Mouse (Mus musculus): ENCODE data around the gene Zfyve21. TPM values are rescaled to one million over a fixed set of nuclear protein-coding genes. Genes with fewer than 3 reads are reported as not detected.

Gene Zfyve21
- polyA plus RNA-seq, 1 experiment from 2014 or later, result 42.9 TPM

DNA sequence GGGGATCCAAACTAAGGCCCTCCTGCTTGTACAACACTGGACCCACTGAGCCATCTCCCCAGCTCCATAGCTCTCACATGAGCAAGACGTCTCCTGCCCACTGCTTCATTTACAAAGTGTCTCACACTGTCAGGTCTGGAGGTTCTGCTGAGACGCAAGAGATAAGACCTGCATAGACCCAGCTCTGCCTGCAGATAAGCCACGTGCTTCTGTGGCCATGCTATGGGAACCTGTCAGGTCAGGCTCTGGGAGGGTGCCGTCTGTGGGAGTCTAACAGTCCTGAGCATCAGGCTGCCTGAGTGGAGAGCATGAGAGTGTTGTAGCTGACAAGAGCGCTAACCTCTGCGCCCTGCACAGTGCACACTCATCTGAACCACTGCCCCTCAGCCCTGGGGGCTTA, 27.0 kb upstream of the Zfyve21 start:
- Histone ChIP-seq H3K4me1 (replicated peaks) (peaks cover 7% of the 10 kb centered on the region; the same call in 1 of the 2 replicates), H3K4me3 (no peak overlapping the region), H3K4me2 (no peak overlapping the region), H3K27me3 (no peaks in the 10 kb centered on the region), H3K9me3 (no peaks in the 10 kb centered on the region), H3K9ac (no peak overlapping the region), H3K36me3 (peaks cover 99% of the 10 kb centered on the region), H3K27ac (no peak overlapping the region)
- WGBS, result 94% methylated on average over 6 of the region's 6 CpGs
- no peak for ATAC-seq (ENCODE audit: low FRiP score)

DNA sequence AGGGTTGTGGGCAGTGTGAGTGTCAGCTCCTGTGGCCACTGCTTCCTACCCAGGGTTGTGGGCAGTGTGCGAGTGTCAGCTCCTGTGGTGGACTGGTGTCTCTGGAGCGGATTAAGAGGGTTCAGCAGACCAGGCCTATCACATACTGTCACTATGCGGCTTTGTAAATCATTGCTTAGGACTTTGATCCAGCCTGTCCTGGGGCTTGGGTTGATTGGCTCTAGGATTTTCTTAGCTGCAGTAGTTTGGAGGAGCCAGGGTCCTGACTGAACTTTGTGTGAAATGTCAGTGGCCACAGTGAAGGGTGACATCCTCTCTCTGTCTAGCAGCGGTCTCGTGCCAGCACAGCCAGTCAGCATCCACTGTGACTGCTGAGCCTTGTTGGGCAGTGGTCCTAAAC, 23.9 kb upstream of the Zfyve21 start:
- no peak for ATAC-seq (ENCODE audit: low FRiP score)
- 97% methylated on average over 5 of the region's 5 CpGs for WGBS
- Histone ChIP-seq H3K4me2 (no peak overlapping the region), H3K4me1 (replicated peaks) (peaks cover 8% of the 10 kb centered on the region; the same call in 1 of the 2 replicates), H3K36me3 (peaks cover 99% of the 10 kb centered on the region), H3K9ac (no peak overlapping the region), H3K9me3 (no peaks in the 10 kb centered on the region), H3K27ac (no peak overlapping the region), H3K27me3 (no peaks in the 10 kb centered on the region), H3K4me3 (no peak overlapping the region)

DNA sequence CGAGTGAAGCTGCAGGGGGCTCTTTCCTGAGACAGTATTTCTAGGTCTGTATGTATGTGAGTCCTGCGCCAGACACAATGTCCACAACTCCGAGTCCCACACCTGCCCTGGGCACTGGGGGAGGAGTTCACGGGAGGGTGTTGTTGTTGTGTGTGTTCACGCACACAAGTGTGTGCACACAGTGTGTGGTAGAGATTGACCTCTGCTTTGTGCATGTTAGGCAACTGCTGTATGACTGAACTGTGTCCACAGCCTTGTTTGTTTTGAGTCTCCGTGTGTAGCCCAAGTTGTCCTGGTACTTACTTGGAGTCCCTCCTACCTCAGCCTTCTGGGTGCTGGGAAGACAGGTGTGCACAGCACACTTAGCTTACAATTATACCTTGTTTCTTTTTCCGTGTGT, 23.3 kb upstream of the Zfyve21 start:
- peaks cover 99% of the 10 kb centered on the region for H3K36me3 ChIP-seq
- H3K9me3 ChIP-seq, result no peaks in the 10 kb centered on the region
- 93% methylated on average over 7 of the region's 7 CpGs for WGBS
- no peak overlapping the region for H3K27ac ChIP-seq
- peaks cover 8% of the 10 kb centered on the region; the same call in 1 of the 2 replicates for H3K4me1 ChIP-seq (replicated peaks)
- H3K4me3 ChIP-seq, result no peak overlapping the region
- no peaks in the 10 kb centered on the region for H3K27me3 ChIP-seq
- no peak overlapping the region for H3K9ac ChIP-seq
- no peak overlapping the region for H3K4me2 ChIP-seq
- ATAC-seq (ENCODE audit: low FRiP score), result no peak

DNA sequence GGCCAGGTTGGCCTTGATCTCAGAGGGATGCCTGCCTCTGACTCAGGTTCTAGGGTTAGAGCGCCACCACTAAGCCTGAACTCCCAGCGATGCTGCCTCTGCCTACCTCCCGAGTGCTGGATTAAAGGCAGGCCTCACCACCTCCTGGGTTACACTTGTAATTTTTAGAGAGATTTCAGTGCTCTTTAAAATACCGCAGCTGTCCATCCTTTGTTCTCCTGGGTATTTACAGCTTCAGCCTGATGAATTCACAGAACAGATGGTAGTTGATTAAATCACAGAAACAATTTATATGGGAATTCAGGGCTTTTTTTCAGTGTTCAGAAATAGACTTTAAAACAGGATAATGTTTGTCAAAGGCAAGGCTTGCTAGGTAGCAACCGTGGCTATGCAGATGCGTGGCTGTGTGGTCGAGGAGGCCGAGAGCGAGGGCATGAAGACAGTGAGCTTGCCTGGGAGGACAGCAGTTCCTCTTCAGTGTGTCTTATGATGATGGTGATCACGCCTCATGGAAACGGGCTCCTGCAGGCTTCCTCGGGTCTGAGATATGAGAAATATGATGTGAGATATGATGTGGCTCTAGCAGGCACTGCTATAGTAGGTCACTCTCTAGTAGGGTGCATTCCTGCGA, 22.4 kb upstream of the Zfyve21 start:
- H3K27ac ChIP-seq, result peak overlapping the region; percentile 66
- no peaks in the 10 kb centered on the region for H3K9me3 ChIP-seq
- H3K4me3 ChIP-seq, result no peak overlapping the region
- no peak for ATAC-seq (ENCODE audit: low FRiP score)
- H3K36me3 ChIP-seq, result peaks cover 99% of the 10 kb centered on the region
- WGBS, result 84% methylated on average over 13 of the region's 13 CpGs
- H3K4me1 ChIP-seq (replicated peaks), result peaks cover 8% of the 10 kb centered on the region; the same call in 1 of the 2 replicates
- H3K4me2 ChIP-seq, result no peak overlapping the region
- no peaks in the 10 kb centered on the region for H3K27me3 ChIP-seq
- H3K9ac ChIP-seq, result no peak overlapping the region

DNA sequence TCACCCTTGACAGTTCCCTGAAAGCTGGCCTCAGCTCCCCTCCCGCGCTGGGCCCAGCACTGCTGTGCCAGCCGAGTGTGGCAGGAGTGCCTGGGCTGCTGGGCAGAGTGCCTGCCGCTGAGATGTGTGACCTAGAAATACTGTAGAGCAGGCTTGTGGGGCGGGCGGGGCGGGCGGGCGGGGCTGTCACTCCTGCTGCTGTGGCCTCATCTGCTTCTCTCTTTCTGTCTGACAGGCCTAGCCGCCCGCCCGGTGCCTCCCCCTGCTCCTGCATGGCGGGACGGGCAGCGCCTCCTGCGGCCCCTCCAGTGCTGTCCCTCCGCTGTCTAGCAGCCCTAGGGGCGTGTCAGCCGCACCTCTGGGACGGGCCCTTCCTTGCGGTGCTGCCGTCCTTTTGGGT, 19.9 kb upstream of the Zfyve21 start:
- Histone ChIP-seq H3K4me1 (replicated peaks) (peaks cover 8% of the 10 kb centered on the region; the same call in 1 of the 2 replicates), H3K4me3 (no peak overlapping the region), H3K9me3 (no peaks in the 10 kb centered on the region), H3K4me2 (no peak overlapping the region), H3K9ac (no peak overlapping the region), H3K27ac (no peak overlapping the region), H3K27me3 (no peaks in the 10 kb centered on the region), H3K36me3 (peaks cover 95% of the 10 kb centered on the region)
- ATAC-seq (ENCODE audit: low FRiP score), result no peak
- WGBS, result 69% methylated on average over 22 of the region's 22 CpGs

DNA sequence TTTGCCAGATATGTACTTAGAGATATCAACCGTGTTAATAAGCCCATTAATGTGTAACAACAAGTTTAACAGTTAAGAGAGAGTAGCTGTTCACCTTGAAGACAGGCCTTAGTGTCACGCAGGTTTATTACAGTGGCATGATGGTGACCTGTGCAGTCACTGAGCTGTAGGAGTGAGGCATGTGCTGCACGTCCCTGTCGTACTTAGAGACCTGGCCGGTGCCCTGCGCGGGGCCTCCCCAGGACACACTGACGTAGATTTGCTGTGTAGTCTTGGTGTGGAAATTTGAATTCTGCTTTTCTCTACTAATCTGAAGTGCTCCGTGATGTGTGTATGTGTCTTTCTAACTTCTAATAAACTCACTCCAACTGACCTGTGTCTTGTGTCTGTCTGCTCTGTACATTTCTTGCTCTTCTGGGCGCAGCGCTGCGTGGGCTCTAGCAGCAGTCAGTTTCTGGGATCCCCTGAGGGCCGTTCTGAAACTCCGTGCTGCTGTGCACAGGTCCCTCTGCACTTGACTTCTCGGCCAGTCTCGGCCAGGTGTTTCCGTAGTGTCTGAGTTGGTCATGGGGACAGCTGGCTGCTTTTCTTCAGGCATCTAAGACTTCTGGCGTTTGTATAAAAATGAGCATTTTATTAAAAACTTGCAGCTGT, 19.3 kb upstream of the Zfyve21 start:
- 94% methylated on average over 18 of the region's 18 CpGs for WGBS
- no peak for ATAC-seq (ENCODE audit: low FRiP score)
- peaks cover 8% of the 10 kb centered on the region; the same call in 1 of the 2 replicates for H3K4me1 ChIP-seq (replicated peaks)
- H3K4me2 ChIP-seq, result no peak overlapping the region
- H3K9me3 ChIP-seq, result no peaks in the 10 kb centered on the region
- H3K4me3 ChIP-seq, result no peak overlapping the region
- H3K27ac ChIP-seq, result no peak overlapping the region
- H3K27me3 ChIP-seq, result no peaks in the 10 kb centered on the region
- H3K9ac ChIP-seq, result no peak overlapping the region
- peaks cover 94% of the 10 kb centered on the region for H3K36me3 ChIP-seq

DNA sequence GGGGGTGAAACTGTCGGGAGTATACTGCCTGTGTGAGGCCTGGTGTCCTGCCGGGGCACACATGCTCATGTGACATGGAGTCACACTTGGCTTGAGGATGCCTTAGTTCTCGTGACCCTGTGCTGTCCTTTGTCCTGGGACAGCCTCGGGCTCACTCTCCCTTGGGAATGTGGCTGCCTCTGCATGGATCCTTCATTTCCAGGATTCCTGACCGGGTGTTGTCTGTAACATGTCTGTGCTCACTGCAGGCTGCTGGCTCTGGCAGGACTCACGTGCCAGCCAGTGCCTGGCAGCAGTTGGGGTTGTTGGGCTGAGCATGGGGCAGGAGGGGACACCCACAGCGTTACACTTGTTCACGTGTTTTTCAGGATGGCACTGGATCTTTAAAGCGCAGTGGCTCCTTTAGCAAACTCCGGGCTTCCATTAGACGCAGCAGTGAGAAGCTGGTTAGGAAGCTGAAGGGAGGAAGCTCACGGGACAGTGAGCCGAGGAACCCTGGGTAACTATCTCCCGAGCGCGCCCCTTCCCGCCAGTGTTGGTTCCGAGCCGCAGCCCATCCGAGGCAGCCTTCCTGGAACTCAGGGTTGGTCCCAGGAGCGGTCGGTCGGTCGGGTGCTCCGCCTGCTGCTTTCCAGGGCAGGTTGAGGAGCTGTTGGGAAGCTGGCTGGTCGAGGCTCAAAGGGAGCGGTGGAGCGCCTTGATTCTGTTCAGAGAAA, 18.6 kb upstream of the Zfyve21 start:
- Histone ChIP-seq H3K4me2 (no peak overlapping the region), H3K4me1 (replicated peaks) (peaks cover 8% of the 10 kb centered on the region; the same call in 1 of the 2 replicates), H3K9me3 (no peaks in the 10 kb centered on the region), H3K27ac (no peak overlapping the region), H3K4me3 (no peak overlapping the region), H3K27me3 (no peaks in the 10 kb centered on the region), H3K36me3 (peaks cover 93% of the 10 kb centered on the region), H3K9ac (no peak overlapping the region)
- WGBS, result 90% methylated on average over 28 of the region's 28 CpGs
- ATAC-seq (ENCODE audit: low FRiP score), result no peak

DNA sequence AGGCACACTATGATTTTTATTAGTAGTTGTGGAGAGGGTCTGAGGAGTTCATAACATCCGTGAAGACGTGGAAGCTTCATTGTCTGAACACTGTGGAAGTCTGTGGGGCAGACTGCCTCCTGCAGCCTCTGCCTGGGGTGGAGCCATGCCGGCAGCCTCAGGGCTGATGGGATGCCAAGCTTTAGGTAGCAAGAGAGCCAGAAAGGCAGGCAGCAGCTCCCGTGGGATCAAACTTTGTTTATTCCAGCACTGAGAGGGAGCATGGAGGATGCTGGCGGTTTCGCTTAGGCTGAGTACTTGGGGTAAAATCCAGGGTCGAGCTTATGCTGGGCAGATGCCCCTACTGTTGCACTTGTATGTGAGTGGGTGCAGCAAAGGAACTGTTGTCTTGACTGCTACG, 16.7 kb upstream of the Zfyve21 start:
- WGBS, result 86% methylated on average over 8 of the region's 8 CpGs
- 0 out of 2 replicates have a peak overlapping the region, but pooled peaks have one; percentile 0 for H3K27ac ChIP-seq
- ATAC-seq (ENCODE audit: low FRiP score), result no peak
- no peaks in the 10 kb centered on the region for H3K4me1 ChIP-seq (replicated peaks)
- H3K36me3 ChIP-seq, result peaks cover 92% of the 10 kb centered on the region
- H3K27me3 ChIP-seq, result no peaks in the 10 kb centered on the region
- no peaks in the 10 kb centered on the region for H3K9me3 ChIP-seq
- H3K4me3 ChIP-seq, result no peak overlapping the region
- H3K9ac ChIP-seq, result no peak overlapping the region
- H3K4me2 ChIP-seq, result no peak overlapping the region

DNA sequence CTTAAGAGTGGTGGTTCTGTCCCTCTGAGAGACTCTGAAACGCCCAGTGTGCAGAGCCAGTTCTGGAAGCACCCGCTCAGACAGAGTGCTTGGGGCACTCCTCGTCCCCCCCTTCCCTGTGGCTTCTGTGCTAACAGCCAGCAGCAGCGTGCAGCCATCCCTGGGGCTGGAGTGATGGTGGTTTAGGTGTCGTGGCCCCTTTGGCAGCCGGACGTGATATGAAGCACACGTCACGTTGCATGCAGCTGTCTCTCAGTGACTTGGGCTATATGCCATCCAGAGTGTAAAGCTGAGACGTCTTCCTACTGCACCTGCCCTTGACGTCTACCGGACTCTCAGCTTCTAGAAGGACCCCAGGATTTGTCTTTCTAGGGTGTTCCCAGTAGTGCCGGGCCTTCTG, 15.5 kb upstream of the Zfyve21 start:
- no peak overlapping the region for H3K27ac ChIP-seq
- peaks cover 93% of the 10 kb centered on the region for H3K36me3 ChIP-seq
- H3K4me1 ChIP-seq (replicated peaks), result no peaks in the 10 kb centered on the region
- no peak overlapping the region for H3K4me3 ChIP-seq
- ATAC-seq (ENCODE audit: low FRiP score), result no peak
- H3K9me3 ChIP-seq, result no peaks in the 10 kb centered on the region
- no peaks in the 10 kb centered on the region for H3K27me3 ChIP-seq
- no peak overlapping the region for H3K4me2 ChIP-seq
- H3K9ac ChIP-seq, result no peak overlapping the region
- WGBS, result 95% methylated on average over 13 of the region's 13 CpGs

DNA sequence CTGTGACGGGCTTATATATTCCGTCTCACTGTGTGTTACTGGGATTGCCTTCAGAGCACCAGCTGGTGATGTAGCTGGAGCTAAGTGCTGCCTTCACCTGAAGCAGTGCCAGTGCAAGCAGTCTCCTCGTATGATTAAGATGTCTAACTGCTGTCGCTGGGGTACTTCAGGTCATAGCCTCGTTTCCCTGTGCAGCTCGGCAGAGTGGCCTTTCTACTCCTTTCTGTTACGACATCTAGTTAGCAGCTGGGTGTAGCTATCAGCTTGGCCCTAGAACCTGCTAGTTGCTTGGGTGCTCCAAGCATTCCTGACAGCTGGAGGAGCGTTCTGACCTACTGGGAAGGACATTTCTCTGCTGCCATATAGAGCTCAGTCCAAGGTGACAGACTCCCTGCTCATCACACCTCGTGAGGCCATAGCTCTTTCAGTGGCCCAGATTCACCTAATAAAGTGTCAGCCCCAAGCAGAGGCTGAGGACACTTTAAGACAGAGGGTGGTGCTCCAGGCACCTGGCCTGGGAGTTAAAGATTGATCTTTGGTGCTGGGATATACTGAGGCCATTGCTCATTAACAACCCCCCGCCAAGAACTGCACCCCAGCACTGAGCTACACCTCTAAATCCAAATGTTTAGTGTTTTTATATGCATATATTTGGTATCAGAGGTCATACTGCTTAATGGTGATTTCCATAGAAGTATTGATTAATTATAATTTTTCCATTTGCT, 13.3 kb upstream of the Zfyve21 start:
- Histone ChIP-seq H3K36me3 (peaks cover 92% of the 10 kb centered on the region), H3K9me3 (no peaks in the 10 kb centered on the region), H3K4me2 (no peak overlapping the region), H3K27me3 (no peaks in the 10 kb centered on the region), H3K9ac (no peak overlapping the region), H3K4me1 (replicated peaks) (no peaks in the 10 kb centered on the region), H3K4me3 (no peak overlapping the region), H3K27ac (no peak overlapping the region)
- ATAC-seq (ENCODE audit: low FRiP score), result no peak
- 89% methylated on average over 10 of the region's 10 CpGs for WGBS

DNA sequence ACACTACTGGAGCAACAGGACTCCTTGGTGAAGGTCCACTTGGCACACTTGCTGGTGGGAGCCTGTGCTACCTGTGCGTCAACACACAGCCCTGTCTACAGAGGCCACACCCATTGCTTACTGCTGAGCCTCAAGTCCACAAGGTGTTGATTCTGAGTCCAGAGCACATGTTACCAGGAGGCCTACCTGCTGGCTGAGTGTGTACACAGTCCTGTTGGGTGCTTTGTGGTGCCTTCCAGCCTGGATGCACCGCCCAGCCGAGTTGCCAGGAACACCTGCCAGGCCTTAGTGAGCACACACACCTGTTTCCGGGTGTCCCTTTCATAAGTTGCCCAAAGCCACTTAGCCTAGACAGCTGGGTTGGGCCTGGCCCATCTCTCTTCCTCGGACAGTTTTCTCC, 10.4 kb upstream of the Zfyve21 start:
- Histone ChIP-seq H3K36me3 (peaks cover 91% of the 10 kb centered on the region), H3K4me1 (replicated peaks) (no peaks in the 10 kb centered on the region)
- WGBS, result 93% methylated on average over 5 of the region's 5 CpGs

DNA sequence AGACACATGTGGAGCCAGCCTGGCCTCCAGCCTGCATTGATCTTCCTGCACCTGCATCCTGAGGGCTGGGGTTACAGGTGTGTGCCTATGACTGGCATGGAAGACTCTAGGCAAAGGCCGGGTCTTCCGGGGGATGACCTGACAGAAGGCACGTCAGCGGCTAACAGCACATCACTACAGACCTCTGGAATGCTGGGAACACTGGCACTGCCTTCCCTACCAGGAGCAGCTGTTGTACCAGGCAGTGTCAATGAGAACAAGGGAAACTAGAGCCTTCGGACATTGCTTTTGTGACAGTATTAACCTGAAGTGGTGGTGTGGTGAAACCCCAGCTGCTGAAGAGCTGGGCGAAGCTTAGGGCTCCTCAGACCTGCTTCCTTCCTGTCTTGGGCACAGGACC, 5.2 kb upstream of the Zfyve21 start:
- H3K27me3 ChIP-seq, result no peaks in the 10 kb centered on the region
- H3K36me3 ChIP-seq, result peaks cover 49% of the 10 kb centered on the region
- peaks cover 20% of the 10 kb centered on the region for H3K4me1 ChIP-seq (replicated peaks)
- no peak overlapping the region; the same call in 1 of the 2 replicates for H3K9ac ChIP-seq
- no peaks in the 10 kb centered on the region for H3K9me3 ChIP-seq
- ATAC-seq (ENCODE audit: low FRiP score), result no peak
- whole genome bisulfite sequencing, result 94% methylated on average over 6 of the region's 6 CpGs
- no peak overlapping the region for H3K4me3 ChIP-seq
- no peak overlapping the region for H3K4me2 ChIP-seq
- H3K27ac ChIP-seq, result peak overlapping the region; percentile 81

More for the DNA sequence above, 10.4 kb upstream of the Zfyve21 start:
- no peaks in the 10 kb centered on the region for H3K27me3 ChIP-seq
- no peak overlapping the region for H3K4me3 ChIP-seq
- no peak overlapping the region for H3K4me2 ChIP-seq
- H3K9ac ChIP-seq, result no peak overlapping the region
- H3K9me3 ChIP-seq, result no peaks in the 10 kb centered on the region
- no peak overlapping the region for H3K27ac ChIP-seq
- no peak for ATAC-seq (ENCODE audit: low FRiP score)

Measured in hindbrain, embryonic 13.5 days (tissue).